Mouse (Mus musculus) urinary bladder, adult 18-20 months (tissue): ENCODE measurements around the gene Kank3.

Source experiments
- DNase-seq, 2 experiments: peaks; one replicate each; pipeline ENCODE4 v3.0.0; 2022; ENCODE audit warnings: low spot score in 2 of 2, mixed read lengths in 2 of 2

Kank3 gene

DNA sequence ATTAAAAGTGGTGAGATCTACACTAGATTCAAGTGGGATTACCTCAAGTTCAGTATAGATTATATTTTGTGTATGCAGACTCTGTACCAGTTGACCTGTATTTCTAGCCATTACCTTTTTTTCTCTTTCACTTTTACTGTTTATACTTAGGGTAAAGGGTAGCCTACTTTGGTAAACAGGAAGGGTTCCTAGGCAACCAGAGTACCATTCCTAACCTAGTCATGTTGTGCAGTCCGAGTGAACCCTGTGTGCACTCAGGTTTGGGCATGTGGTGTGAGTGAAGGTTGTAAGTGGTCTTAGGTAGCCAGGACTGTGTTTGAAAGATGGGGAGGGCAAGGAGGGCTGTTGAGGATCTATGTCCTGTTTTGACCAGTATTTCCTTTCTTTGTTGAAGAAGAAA is 41.0 kb downstream of the Kank3 start:
- no peak for DNase-seq

DNA sequence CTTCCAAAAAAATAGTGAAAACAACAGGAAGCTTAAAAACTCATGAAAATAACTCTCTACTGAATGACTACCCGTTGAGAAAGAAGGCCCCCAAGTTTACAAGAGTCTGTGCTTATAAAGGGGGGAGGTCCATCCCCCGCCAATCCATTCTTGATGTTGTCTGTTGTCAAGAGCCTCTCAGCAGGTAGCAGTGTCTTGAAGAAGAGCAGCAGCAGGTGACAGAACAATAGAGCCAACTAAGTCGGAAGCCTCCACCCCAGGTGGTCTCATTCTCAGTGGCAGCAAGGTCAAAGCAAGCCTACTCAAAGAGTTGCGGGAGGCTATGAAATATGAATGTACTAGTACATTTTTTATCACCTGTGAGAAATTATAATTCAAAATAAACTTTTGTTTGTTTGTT is 47.5 kb downstream of the Kank3 start:
- no peak for DNase-seq

DNA sequence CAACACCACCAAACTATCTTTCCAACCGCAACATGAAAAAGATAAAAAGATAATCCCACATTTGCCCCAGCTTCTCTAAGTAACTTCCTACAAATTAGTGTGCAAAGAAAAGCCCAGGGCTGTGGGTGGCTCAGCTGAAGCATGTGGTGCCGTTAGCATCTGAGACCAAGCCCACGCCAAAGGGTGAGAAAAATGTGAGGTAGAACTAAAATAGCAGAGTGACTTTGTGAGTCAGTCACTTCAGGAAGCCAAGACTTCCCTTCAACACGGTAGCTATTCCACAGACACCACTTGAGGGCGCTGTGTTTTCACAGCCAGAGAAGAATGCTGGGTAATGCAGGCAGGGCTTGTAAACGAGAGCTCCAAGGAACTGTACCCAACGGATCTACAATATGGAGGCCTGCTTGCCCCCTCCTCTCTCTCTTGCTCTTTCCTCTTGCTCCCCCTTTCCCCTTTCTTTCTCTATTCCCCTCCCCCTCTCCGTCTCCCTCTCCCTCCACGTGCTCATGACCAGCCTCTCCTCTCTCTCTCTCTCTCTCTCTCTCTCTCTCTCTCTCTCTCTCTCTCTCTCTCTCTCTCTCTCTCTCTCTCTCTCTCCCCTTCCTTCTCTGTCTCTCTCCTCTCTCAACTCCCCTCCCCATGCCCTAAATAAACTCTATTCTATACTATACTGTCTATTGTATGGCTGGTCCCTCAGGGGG is 55.2 kb downstream of the Kank3 start:
- no peak for DNase-seq
